Mouse (Mus musculus): ENCODE results near the gene Pax7.

The Pax7 gene

GRCm38 (mm10) chr4:139830581-139831387 is 2.5 kb downstream of the Pax7 start:
- DNase-seq (ENCODE audit: low read depth), result no peak

GRCm38 (mm10) chr4:139830053-139830452 is 3.3 kb downstream of the Pax7 start:
- DNase-seq (ENCODE audit: low read depth), result no peak

- no peak for DNase-seq (ENCODE audit: low read depth)
These were observed 4.3 kb downstream of the Pax7 start for GRCm38 (mm10) chr4:139828871-139829590.

GRCm38 (mm10) chr4:139828283-139828678 is 5.0 kb downstream of the Pax7 start:
- DNase-seq (ENCODE audit: low read depth), result no peak

- DNase-seq (ENCODE audit: low read depth), result no peak
These were observed 5.6 kb downstream of the Pax7 start for GRCm38 (mm10) chr4:139827501-139828282.

- no peak for DNase-seq (ENCODE audit: low read depth)
These were observed 7.1 kb downstream of the Pax7 start for GRCm38 (mm10) chr4:139826231-139826630.

GRCm38 (mm10) chr4:139825326-139826112 is 7.8 kb downstream of the Pax7 start:
- no peak for DNase-seq (ENCODE audit: low read depth)

GRCm38 (mm10) chr4:139824572-139825325 is 8.6 kb downstream of the Pax7 start:
- no peak for DNase-seq (ENCODE audit: low read depth)

- no peak for DNase-seq (ENCODE audit: low read depth)
These were observed 9.4 kb downstream of the Pax7 start for GRCm38 (mm10) chr4:139823870-139824472.

GRCm38 (mm10) chr4:139823138-139823869 is 10.0 kb downstream of the Pax7 start:
- no peak for DNase-seq (ENCODE audit: low read depth)

GRCm38 (mm10) chr4:139822214-139823137 is 10.9 kb downstream of the Pax7 start:
- no peak for DNase-seq (ENCODE audit: low read depth)

- no peak for DNase-seq (ENCODE audit: low read depth)
These were observed 11.7 kb downstream of the Pax7 start for GRCm38 (mm10) chr4:139821491-139822160.

GRCm38 (mm10) chr4:139821071-139821470 is 12.3 kb downstream of the Pax7 start:
- DNase-seq (ENCODE audit: low read depth), result no peak

GRCm38 (mm10) chr4:139819411-139820030 is 13.8 kb downstream of the Pax7 start:
- DNase-seq (ENCODE audit: low read depth), result no peak

GRCm38 (mm10) chr4:139818163-139818562 is 15.2 kb downstream of the Pax7 start:
- no peak for DNase-seq (ENCODE audit: low read depth)

GRCm38 (mm10) chr4:139813371-139813960 is 19.9 kb downstream of the Pax7 start:
- DNase-seq (ENCODE audit: low read depth), result no peak

- no peak for DNase-seq (ENCODE audit: low read depth)
These were observed 21.4 kb downstream of the Pax7 start for GRCm38 (mm10) chr4:139811901-139812300.
